Mouse (Mus musculus) embryonic facial prominence, embryonic 15.5 days (tissue): Measurements from ENCODE around the gene S100a1. TPM values are rescaled to one million over a fixed set of nuclear protein-coding genes. Genes with fewer than 3 reads are reported as not detected.

ENCODE experiments used
- ATAC-seq: fragments of 200-750 bp; cut with Nextera tagmentation; 2 replicates; pipeline ENCODE4 v1.8.0; 2017; ENCODE audit warnings: low read depth, moderate TSS enrichment; ENCODE audit not compliant: insufficient number of reproducible peaks, low FRiP score, low TSS enrichment
- H3K27ac ChIP-seq: fragments of 300-500 bp; sonication (generic); replicated peaks from 2 replicates; pipeline ENCODE4 v1.5.1; 2015; ENCODE audit warnings: mild to moderate bottlenecking, inconsistent platforms
- H3K27me3 ChIP-seq: fragments of 300-500 bp; sonication (generic); 2 replicates; pipeline ENCODE4 v1.6.1; 2015; ENCODE audit warnings: inconsistent platforms
- H3K36me3 ChIP-seq: fragments of 300-500 bp; sonication (generic); 2 replicates; pipeline ENCODE4 v1.6.1; 2015; ENCODE audit warnings: mild to moderate bottlenecking, inconsistent platforms
- H3K4me1 ChIP-seq: fragments of 300-500 bp; sonication (generic); 2 replicates; pipeline ENCODE4 v1.6.1; 2015; ENCODE audit warnings: inconsistent platforms
- H3K4me2 ChIP-seq: fragments of 300-500 bp; sonication (generic); replicated peaks from 2 replicates; pipeline ENCODE4 v1.6.1; 2015; ENCODE audit warnings: mild to moderate bottlenecking, inconsistent platforms
- H3K4me3 ChIP-seq: fragments of 300-500 bp; sonication (generic); replicated peaks from 2 replicates; pipeline ENCODE4 v1.5.1; 2015; ENCODE audit warnings: mild to moderate bottlenecking, inconsistent platforms
- H3K9ac ChIP-seq: fragments of 300-500 bp; sonication (generic); 2 replicates; pipeline ENCODE4 v1.6.1; 2015; ENCODE audit warnings: inconsistent platforms
- H3K9me3 ChIP-seq: fragments of 300-500 bp; sonication (generic); replicated peaks from 2 replicates; pipeline ENCODE4 v1.6.1; 2016; ENCODE audit warnings: inconsistent platforms
- WGBS: fragments of 180-500 bp; shearing (Covaris S2); methylation state at CpG from one replicate; pipeline ENCODE4 v1.1.7; 2015; 5-methylcytosine and 5-hydroxymethylcytosine counted together
- polyA plus RNA-seq: library from polyadenylated mRNA; unstranded; fragments of >200 nt; fragmentation: Nextera tagmentation; extraction: Ambion mirVana; gene quantifications from 2 replicates; pipeline ENCODE4 v1.2.1, GENCODE M21; 2015

S100a1 gene
- polyA plus RNA-seq, 1 experiment from 2014 or later: 63.7 TPM

GRCm38 (mm10) chr3:90509747-90510123 lies 4.5 kb downstream of the S100a1 start:
- Histone ChIP-seq H3K9ac (no peak overlapping the region), H3K27me3 (no peaks in the 10 kb centered on the region), H3K36me3 (peaks cover 25% of the 10 kb centered on the region), H3K4me1 (peaks cover 26% of the 10 kb centered on the region), H3K9me3 (no peaks in the 10 kb centered on the region), H3K4me3 (peak overlapping the region; percentile 98), H3K4me2 (peak overlapping the region; percentile 49), H3K27ac (peak overlapping the region; percentile 94)
- no peak for ATAC-seq
- WGBS: 27% methylated on average over 2 of the region's 2 CpGs

DNA sequence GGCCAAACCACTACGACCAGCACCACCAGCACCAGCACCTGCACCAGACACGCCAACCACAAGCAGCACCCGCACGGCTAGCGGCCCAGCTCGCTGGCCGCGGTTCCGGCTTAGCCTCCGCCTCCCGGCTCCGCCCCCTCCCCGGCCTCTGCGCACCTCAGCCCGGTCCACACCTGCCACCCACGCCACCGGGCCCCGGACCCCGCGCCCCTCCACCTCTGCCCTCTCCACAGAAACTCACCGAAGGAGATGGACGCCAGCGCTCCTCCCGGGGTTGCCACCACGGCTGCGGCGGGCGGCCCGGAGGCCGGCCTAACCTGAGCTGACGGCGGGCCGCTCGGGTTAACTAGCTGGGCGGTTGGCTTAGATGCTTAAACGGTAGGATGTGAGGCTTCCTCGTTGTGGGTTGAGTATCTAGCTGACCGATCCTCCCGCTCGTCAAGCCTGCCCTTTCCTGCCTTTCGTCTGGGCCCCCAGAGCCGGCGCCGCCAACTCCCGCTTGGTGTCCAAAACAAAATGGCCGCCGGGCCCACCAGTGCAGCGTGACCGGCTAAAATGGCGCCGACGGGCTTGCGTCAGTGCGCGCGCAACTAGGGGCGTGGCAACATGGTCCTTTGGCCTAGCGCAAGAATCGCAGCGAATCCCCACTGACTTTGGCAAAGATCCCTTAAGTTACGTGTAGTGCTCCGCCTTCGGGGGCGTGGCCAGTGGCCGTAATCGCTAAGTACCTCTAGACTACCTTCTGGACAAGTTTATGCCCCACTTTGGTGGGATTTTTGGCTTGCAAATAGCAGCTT lies 5.0 kb downstream of the S100a1 start, which contains the start of gene Chtop:
Gene Chtop (minus strand): TSS at position 549 of the 797 bp plus-strand sequence.
- ATAC-seq: peak; percentile 92
- H3K4me2 ChIP-seq: peak within 1 kb of the TSS; percentile 59

DNA sequence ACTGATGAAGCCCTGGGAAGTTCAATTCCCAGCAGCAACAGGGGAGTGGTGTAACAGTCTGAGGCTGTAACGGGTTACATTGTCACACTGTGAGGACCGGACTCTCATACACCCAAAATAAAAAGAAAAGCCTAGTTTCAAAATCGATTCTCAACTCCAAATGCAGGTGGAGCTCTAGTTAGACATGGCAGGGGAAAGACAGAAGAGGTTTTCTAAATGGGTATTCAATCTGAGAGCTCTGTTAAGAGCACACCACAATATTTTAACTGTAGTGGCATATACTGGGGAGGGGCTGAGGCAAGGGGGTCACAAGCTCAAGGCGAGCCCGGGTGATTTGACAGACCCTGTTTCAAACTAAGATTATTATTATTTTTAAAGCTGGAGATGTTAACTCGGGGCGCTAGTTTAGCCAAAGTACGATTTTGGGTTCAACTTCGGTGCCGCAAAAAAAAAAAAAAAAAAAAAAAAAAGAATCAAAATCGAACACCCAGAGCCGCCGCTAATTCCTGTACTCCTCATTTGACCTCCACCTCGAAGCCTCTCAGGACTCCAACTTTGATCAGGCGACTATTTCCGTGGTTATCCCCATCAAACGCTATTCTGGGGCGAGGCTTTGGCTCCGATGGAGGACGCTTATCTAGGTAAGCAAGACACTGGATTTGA lies 5.8 kb downstream of the S100a1 start:
- 1% methylated on average over 20 of the region's 20 CpGs for WGBS
- peak overlapping the region; percentile 59 for H3K4me2 ChIP-seq
- peak overlapping the region; percentile 98 for H3K4me3 ChIP-seq
- peak overlapping the region; percentile 95 for H3K9ac ChIP-seq
- H3K4me1 ChIP-seq: peaks cover 13% of the 10 kb centered on the region
- H3K36me3 ChIP-seq: peaks cover 36% of the 10 kb centered on the region
- H3K27ac ChIP-seq: peak overlapping the region; percentile 94
- no peak for ATAC-seq
- H3K9me3 ChIP-seq: no peaks in the 10 kb centered on the region
- no peaks in the 10 kb centered on the region for H3K27me3 ChIP-seq

More for the DNA sequence above, 5.0 kb downstream of the S100a1 start, which contains the start of gene Chtop:
- H3K4me1 ChIP-seq: peaks cover 20% of the 10 kb centered on the region
- no peaks in the 10 kb centered on the region for H3K27me3 ChIP-seq
- H3K9me3 ChIP-seq: no peaks in the 10 kb centered on the region
- peak within 1 kb of the TSS; percentile 94 for H3K27ac ChIP-seq
- under 1% methylated on average over 65 of the region's 66 CpGs for WGBS
- peak within 1 kb of the TSS; percentile 98 for H3K4me3 ChIP-seq
- H3K36me3 ChIP-seq: peaks cover 30% of the 10 kb centered on the region
- H3K9ac ChIP-seq: peak within 1 kb of the TSS; percentile 95

DNA sequence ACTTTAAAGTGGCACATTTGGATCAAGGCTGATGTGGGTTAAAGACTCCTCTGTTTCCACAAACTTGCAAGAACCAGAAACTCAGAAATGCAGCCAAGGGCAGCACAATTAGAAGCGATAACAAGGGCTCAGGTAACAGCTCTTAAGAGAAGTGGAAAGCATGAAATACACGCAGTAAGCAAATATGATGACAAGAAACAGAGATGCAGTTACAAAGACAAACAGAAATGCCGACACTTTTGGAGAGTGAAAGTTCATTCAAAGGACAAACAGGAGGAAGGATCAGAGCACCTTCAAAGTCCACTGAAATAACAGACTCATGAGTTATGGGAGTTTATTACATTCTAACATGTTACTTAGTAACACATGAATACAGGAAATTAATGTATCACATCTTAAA lies 7.8 kb downstream of the S100a1 start:
- Histone ChIP-seq H3K9ac (no peak overlapping the region), H3K4me1 (peaks cover 11% of the 10 kb centered on the region), H3K36me3 (peaks cover 56% of the 10 kb centered on the region), H3K4me2 (no peak overlapping the region), H3K4me3 (no peak overlapping the region), H3K27ac (no peak overlapping the region), H3K9me3 (no peaks in the 10 kb centered on the region), H3K27me3 (no peaks in the 10 kb centered on the region)
- no peak for ATAC-seq
- WGBS: 75% methylated on average over 3 of the region's 3 CpGs

DNA sequence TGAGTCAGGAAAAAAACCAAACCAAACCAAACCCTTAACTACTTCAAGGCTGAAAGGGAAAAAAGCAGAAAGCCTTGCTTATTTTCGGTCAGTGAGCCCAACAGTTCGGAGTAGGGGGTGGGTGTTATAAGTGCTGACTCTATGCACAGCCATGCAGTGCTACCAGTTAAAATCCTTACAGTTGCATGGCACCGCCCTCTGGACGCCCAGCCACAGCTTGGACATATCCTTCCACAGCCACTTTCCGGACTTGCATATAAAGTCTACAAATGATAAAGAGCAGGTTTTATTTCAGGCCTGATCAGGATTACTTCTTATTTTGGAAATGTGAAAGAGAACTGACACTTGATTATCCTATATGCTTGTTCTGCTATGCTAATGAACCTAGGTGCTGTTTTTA lies 9.0 kb downstream of the S100a1 start:
- Histone ChIP-seq H3K27me3 (no peaks in the 10 kb centered on the region), H3K9ac (no peak overlapping the region), H3K9me3 (no peaks in the 10 kb centered on the region), H3K36me3 (peaks cover 64% of the 10 kb centered on the region), H3K4me1 (peaks cover 11% of the 10 kb centered on the region), H3K4me2 (no peak overlapping the region), H3K27ac (no peak overlapping the region), H3K4me3 (no peak overlapping the region)
- no peak for ATAC-seq
- 88% methylated on average over 5 of the region's 5 CpGs for WGBS

- no peaks in the 10 kb centered on the region for H3K27me3 ChIP-seq
- H3K4me1 ChIP-seq: peaks cover 11% of the 10 kb centered on the region
- 82% methylated on average over 4 of the region's 4 CpGs for WGBS
- H3K9ac ChIP-seq: no peak overlapping the region
- no peaks in the 10 kb centered on the region for H3K9me3 ChIP-seq
- H3K4me2 ChIP-seq: no peak overlapping the region
- H3K27ac ChIP-seq: no peak overlapping the region
- H3K4me3 ChIP-seq: no peak overlapping the region
- no peak for ATAC-seq
- peaks cover 80% of the 10 kb centered on the region for H3K36me3 ChIP-seq
These were observed 10.7 kb downstream of the S100a1 start for GRCm38 (mm10) chr3:90503444-90503843.

GRCm38 (mm10) chr3:90497597-90497996 lies 16.6 kb downstream of the S100a1 start:
- no peak overlapping the region for H3K4me2 ChIP-seq
- H3K27ac ChIP-seq: no peak overlapping the region
- H3K4me1 ChIP-seq: no peaks in the 10 kb centered on the region
- ATAC-seq: no peak
- peaks cover 67% of the 10 kb centered on the region for H3K36me3 ChIP-seq
- H3K9me3 ChIP-seq: no peaks in the 10 kb centered on the region
- no peak overlapping the region for H3K9ac ChIP-seq
- H3K27me3 ChIP-seq: no peaks in the 10 kb centered on the region
- no peak overlapping the region for H3K4me3 ChIP-seq

- no peaks in the 10 kb centered on the region for H3K9me3 ChIP-seq
These were observed 18.2 kb downstream of the S100a1 start for GRCm38 (mm10) chr3:90495850-90496525.

GRCm38 (mm10) chr3:90493831-90494540 lies 20.2 kb downstream of the S100a1 start:
- peaks cover 43% of the 10 kb centered on the region for H3K36me3 ChIP-seq
- H3K4me1 ChIP-seq: peaks cover 10% of the 10 kb centered on the region; the same call in 1 of the 2 replicates
- WGBS: 62% methylated on average over 4 of the region's 4 CpGs
- no peak overlapping the region for H3K4me3 ChIP-seq
- no peak overlapping the region for H3K27ac ChIP-seq
- no peak overlapping the region for H3K9ac ChIP-seq
- H3K9me3 ChIP-seq: no peaks in the 10 kb centered on the region
- H3K27me3 ChIP-seq: no peaks in the 10 kb centered on the region
- no peak overlapping the region for H3K4me2 ChIP-seq
- no peak for ATAC-seq

More at GRCm38 (mm10) chr3:90495850-90496525, 18.2 kb downstream of the S100a1 start:
- H3K36me3 ChIP-seq: peaks cover 51% of the 10 kb centered on the region
- no peak for ATAC-seq
- 86% methylated on average over 7 of the region's 7 CpGs for WGBS
- H3K4me3 ChIP-seq: no peak overlapping the region
- no peaks in the 10 kb centered on the region for H3K4me1 ChIP-seq
- no peak overlapping the region for H3K4me2 ChIP-seq
- H3K27me3 ChIP-seq: no peaks in the 10 kb centered on the region
- no peak overlapping the region for H3K27ac ChIP-seq
- no peak overlapping the region for H3K9ac ChIP-seq

- no peak overlapping the region for H3K4me3 ChIP-seq
- H3K4me1 ChIP-seq: peaks cover 10% of the 10 kb centered on the region; the same call in 1 of the 2 replicates
- no peak overlapping the region for H3K27ac ChIP-seq
- H3K9me3 ChIP-seq: no peaks in the 10 kb centered on the region
- no peaks in the 10 kb centered on the region for H3K27me3 ChIP-seq
- no peak overlapping the region for H3K9ac ChIP-seq
- no peak overlapping the region for H3K4me2 ChIP-seq
- H3K36me3 ChIP-seq: peaks cover 40% of the 10 kb centered on the region
- 38% methylated on average over 2 of the region's 2 CpGs for WGBS
- ATAC-seq: no peak
These were observed 22.8 kb downstream of the S100a1 start for GRCm38 (mm10) chr3:90491350-90491749.
